Mouse (Mus musculus): ENCODE measurements around the gene Olfr701.

- TF ChIP-seq CTCF (IDR thresholded peaks at IDR 0.05; ENCODE audit: low read depth, low read length) (no peak), POLR2A (IDR thresholded peaks at IDR 0.05; ENCODE audit: insufficient read depth, low read length) (no peak)
These were observed 1.8 kb downstream of the Olfr701 start for GRCm38 (mm10) chr7:106815775-106816174.

Measured in ES-Bruce4 (cell line).